Mouse (Mus musculus) spleen, postnatal 36 days (tissue): Measurements from ENCODE around the gene Klhl29.

Experiments used
- DNase-seq, 2 experiments: peaks; one replicate each; pipeline ENCODE4 v3.0.0; 2022; ENCODE audit warnings: low spot score in 2 of 2, mixed read lengths in 1 of 2

The Klhl29 gene

GRCm38 (mm10) chr12:5125907-5126306 lies 249.6 kb downstream of the Klhl29 start:
- DNase-seq, result no peak

DNA sequence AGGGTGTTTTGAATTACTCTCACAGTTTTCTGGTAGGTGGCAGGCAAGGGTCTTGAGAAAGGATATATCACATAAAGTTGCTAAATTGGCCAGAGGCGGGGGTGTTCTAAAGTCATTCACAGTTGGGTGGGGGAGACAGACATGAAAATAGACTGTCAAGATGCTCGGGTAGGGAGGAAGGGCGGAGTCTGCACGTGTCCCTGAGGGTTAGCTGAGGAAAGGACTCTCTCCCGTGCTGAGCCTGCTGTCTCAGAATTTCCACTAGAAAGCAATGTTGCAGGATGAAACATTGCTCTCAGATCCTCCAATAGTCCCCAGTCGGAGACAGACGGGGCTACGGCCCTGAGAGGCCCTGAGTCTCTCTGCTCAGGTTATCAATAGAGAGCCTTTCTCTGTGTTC lies 252.5 kb downstream of the Klhl29 start:
- no peak for DNase-seq

DNA sequence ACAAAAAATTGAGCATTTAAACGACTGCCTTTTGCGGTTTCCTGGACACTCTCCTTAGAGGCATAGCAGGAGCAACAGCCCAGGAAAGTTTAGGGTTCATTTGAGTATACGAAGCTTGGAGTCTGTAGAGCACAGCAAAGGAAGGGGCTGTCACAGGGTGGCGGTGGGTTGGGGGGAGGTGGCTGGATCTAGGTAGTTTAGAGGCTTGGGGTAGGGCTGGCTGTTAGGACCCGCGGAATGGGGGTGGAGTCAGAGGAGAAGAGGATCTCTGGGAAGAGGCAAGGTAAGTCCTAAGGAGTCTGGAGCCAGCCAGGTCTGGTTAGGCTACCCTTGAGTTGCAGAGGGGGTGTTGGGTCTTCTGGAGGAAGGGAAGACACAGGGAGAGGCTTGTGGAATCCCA lies 255.2 kb downstream of the Klhl29 start:
- no peak for DNase-seq

- peak; percentile 16 to 30 for DNase-seq
These were observed 255.8 kb downstream of the Klhl29 start for GRCm38 (mm10) chr12:5119726-5120125.

GRCm38 (mm10) chr12:5119286-5119685 lies 256.2 kb downstream of the Klhl29 start:
- no peak for DNase-seq

DNA sequence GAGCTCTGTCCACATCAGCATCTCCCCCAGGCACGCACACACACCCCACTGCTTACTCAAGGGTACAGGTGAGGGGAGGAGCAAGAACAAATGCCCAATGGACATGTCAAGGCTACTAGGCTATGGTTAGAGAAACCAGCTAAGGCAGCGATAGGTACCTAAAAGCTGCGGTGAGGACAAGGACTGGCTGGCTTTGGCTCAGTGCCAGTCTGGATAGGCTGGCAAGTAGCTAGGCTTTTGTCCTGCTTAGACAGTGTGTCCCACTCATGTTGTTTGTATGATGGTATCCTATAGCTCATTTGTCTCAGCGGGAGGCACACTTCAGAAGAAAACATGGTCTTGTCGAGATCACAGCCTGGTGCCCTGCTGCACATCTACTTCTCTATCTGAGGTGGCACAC lies 258.9 kb downstream of the Klhl29 start:
- no peak for DNase-seq

- DNase-seq, result no peak
These were observed 260.9 kb downstream of the Klhl29 start for GRCm38 (mm10) chr12:5114631-5115030.

DNA sequence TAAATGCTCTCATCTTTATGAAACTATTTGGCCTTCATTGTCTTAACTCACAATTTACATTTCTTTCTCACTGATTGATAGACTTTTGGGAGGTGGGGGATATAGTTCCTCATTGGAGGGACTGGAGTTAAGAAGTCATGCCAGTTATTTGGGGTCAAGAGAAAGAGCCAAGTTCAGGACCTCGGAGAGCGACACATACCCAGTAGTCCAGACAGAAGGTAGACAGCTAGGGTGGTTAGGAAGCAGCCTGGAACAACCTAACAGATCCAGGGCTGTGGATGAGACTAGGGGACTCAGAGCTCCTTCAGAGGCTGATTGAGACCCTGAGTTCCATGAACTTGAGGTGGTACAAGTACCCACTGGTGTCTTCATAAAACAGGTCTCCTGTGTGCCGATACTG lies 264.1 kb downstream of the Klhl29 start:
- DNase-seq, result no peak

GRCm38 (mm10) chr12:5108613-5109012 lies 266.9 kb downstream of the Klhl29 start:
- no peak for DNase-seq

DNA sequence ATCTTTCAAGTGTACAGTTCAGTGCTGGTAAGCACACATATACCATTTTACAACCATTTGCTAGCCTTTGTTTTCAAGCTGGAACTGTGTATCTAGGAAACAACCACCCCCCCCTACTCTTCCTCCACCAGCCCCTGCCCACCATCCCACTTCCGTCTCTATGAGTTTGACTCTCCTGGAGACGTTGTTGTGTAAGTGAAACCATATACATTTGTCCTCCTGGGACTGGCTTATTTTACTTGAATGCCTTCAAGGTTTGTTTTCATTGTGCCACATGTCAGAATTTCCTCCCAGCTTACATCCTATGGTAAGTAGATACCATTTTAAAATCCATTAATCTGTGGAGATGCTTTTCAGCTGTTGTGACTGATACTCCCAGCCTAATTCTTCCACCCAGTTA lies 267.7 kb downstream of the Klhl29 start:
- no peak for DNase-seq

GRCm38 (mm10) chr12:5104422-5105052 lies 270.9 kb downstream of the Klhl29 start:
- no peak for DNase-seq

GRCm38 (mm10) chr12:5101411-5102024 lies 274.0 kb downstream of the Klhl29 start:
- no peak for DNase-seq

GRCm38 (mm10) chr12:5099572-5099971 lies 275.9 kb downstream of the Klhl29 start:
- no peak for DNase-seq

GRCm38 (mm10) chr12:5088639-5089038 lies 286.8 kb downstream of the Klhl29 start:
- no peak for DNase-seq

DNA sequence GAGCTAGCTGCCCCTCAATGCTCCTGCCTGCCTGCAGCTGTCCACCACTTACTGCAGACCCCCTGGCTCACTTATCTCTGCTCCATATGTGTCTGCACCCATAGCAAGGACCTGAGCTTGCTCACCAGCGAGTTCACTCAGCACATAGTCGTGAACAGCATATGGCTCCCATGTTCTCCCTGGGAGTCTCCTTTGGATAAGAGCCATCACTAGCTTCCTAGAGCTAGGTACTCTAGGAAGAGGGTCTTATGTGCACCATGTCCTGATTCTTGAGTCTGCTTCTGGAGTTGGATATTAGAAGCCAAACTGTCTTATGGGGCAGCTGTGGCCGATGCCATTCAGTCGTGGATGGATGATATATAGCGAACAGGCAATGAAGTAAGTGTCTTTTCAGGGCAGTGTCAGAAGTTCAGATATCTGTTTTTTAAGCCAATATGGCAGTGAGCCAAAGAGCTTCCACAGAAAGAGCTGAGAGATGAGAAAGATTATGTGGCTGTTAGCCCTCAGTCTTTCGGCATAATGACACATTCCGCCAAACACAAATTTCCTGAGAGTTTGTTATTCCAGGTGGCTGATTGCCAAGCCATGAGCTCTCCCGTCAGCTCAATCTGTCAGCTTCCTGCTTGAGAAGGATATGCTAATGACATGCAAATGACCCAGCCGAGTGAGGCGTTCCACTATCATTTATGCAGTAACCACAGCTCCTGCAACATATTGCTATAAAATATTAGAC lies 287.5 kb downstream of the Klhl29 start:
- DNase-seq, result peak in 1 of 2 experiments; percentile 7

GRCm38 (mm10) chr12:5084714-5085113 lies 290.8 kb downstream of the Klhl29 start:
- no peak for DNase-seq

- DNase-seq, result no peak
These were observed 294.0 kb downstream of the Klhl29 start for GRCm38 (mm10) chr12:5081480-5081879.

DNA sequence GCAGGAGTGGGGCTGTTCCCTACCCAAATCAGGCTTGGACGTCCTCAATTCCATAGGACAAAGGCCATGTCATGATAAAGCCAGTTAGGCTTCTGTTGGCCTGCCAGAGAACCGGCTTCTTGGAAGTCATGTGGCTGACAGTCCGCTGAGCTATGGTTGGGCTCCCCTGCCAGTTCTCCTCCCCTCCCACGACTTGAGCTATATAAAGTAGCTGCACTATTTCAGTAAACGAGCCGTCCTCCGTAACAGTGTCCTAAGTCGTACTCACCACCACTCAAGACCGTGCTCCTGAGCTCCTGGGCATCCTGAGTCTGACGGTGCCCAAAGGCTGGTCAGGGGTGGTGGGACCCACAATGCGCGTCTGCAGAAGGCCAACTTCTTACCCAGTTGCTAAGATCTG lies 302.3 kb downstream of the Klhl29 start:
- DNase-seq, result no peak

GRCm38 (mm10) chr12:5070131-5070530 lies 305.4 kb downstream of the Klhl29 start:
- DNase-seq, result no peak

GRCm38 (mm10) chr12:5067590-5067989 lies 307.9 kb downstream of the Klhl29 start:
- DNase-seq, result no peak

GRCm38 (mm10) chr12:5048104-5048503 lies 327.4 kb downstream of the Klhl29 start:
- DNase-seq, result no peak

- no peak for DNase-seq
These were observed 331.3 kb downstream of the Klhl29 start for GRCm38 (mm10) chr12:5044141-5044540.

GRCm38 (mm10) chr12:5038008-5038407 lies 337.5 kb downstream of the Klhl29 start:
- DNase-seq, result no peak
